Mouse (Mus musculus) forelimb bud, embryonic 11.5 days (tissue): ENCODE results near the gene Ambra1.

ENCODE experiments used
- DNase-seq: peaks from one replicate; pipeline ENCODE4 v3.0.0-alpha.2; 2012; ENCODE audit warnings: low read depth, low spot score

The Ambra1 gene

DNA sequence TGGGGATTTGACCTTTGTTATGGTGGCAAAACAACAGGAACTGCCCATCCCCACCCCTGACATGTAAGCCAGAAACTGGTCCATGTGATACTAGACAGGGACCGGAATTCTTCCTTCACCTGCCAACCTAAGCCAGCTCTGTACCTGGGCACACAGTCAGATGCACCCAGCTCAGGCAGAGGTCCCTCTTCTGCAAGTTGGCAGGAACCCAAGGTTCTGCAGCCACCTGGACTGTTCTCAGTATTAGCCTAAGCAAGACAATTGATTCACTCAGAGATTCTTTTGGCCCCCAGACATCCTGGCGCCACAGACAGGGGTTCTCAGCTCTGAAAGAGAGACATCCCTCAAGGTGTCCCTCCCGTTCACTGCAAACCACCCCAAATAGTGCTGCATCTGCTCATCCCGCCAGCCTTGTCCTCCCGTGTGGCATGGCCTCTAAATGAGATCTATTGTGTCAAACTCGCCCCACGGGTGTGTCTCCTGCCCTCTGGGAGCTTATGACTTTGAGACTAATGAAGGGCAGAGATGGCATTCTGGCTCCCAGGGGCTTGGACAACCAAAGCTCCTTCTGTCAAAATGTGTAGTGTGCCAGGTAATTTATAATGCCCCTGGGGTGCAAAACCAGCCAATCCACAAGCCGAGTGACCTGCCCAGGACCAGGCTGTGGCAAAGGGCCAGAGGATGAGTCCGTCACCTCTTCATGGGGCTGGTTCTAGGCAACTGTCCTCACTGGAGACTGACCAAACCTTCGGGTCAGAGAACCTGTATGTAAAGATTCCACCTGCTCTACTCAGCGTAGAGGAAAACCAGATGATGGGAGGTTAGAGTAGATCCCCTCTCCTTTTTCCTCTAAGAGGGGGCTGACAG lies 229.8 kb downstream of the Ambra1 start:
- no peak for DNase-seq

DNA sequence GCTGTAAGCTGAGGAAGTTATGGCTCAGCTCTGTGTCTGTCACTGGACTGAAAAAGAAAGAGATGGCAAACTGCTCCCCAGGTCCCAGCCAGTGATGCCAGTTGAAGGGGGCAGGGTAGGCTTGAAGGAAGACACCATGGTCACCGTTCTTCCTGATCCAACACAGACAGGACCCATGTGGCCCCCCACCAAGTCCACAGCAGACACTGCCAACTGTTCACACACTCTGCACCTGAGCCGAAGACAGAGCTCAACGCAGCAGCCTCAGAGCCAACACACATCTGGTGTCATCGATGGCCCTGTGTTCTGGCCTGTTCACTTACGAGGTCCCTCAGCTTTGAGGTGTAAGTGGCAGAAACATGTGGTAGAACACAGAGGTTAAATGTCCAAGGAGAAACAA lies 230.5 kb downstream of the Ambra1 start:
- no peak for DNase-seq

DNA sequence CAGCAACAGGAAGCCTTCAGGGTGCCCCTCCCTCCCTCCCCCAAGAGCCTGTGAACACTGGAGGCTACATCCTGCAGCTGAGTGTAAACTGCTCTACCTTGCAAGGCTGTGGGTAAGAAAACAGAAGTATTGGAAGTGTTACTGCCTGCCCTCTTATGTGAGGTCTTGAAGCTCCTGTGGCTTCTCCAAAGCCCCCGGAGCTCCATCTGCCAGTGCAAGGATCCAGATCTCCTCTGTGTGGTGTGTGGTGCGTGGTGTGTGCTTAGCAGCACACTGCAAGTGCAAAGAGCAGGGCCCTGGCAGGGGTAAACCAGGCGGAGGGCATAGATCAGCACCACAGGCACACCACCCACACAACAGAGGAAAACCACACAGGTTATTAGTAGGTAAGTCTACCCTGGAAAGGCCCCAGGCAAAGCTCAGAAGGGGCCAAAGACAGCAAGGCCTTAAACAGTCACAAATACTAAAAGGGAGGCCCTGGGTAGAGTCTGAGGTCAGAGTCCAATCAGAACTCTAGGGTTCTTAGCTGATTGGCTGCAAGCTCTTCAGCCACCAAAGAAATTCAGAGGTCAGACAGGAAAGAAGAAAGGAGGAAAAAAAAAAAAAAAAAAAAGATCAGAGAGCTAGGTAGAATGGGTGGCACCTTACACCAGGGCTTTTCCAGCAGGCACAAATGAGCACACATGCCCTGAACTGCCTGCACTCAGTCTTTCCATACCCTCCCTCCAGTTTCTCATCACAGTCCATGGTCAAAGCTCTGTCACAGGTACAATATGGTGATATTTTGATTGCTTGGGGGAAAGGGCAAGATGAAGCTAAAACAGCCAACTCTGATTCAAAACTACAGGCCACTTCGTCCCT lies 232.2 kb downstream of the Ambra1 start:
- no peak for DNase-seq

GRCm38 (mm10) chr2:91962864-91963401 lies 233.0 kb downstream of the Ambra1 start:
- no peak for DNase-seq

- DNase-seq = peak; percentile 92
Measured at GRCm38 (mm10) chr2:91963443-91963932, 233.6 kb downstream of the Ambra1 start.

DNA sequence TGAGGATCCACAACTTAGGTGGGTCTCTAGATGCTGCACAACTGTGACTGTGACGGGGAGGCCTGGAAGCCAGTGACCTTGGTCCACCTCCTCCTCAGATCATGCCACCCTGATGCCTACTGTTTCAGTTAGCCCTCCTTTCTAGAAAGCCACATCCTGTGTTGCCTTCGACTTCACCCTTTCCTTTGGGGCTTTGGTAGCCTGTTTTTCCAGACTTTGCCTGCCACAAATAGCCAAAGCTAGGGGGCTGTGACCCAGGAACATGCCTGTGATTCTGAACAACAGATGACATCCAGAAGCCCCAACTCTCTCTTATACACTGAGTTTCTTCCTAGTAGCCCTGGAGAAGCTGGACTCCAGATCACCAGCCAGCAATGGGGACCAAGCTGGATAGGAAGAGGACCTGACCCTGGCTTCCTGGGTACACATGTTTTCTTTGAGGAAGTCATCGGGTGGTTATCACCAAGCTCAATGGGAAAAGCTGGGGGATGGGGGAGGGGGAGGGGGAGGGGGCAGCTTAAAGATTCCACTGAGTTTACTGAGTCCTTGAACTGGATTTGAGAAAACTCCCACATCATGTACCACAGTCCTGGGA lies 234.8 kb downstream of the Ambra1 start:
- no peak for DNase-seq

DNA sequence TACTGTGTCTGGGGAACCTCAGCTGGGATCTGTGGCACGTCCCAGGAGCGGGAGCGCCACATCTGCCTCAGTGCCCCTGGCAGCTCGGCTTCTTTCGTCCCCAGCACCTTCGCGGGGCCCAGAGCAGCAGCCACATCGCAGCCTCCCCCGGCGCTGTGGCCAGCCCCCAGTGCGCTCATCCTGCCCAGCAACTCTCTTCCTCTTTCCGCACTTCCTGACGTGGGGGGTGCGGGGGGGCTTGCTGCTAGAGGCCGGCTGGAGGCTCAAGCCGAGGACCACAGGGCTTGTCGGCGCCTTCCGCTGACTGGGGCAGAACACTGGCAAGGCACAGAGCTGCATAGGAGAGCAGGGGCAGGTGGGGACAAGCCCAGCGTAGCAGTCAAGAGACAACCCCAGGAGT lies 235.5 kb downstream of the Ambra1 start:
- no peak for DNase-seq

- DNase-seq = no peak
Measured at GRCm38 (mm10) chr2:91966367-91966766, 236.4 kb downstream of the Ambra1 start.

- no peak for DNase-seq
Measured at GRCm38 (mm10) chr2:91967962-91968361, 238.0 kb downstream of the Ambra1 start.
